Mouse (Mus musculus) frontal cortex, postnatal 10 days (tissue): ENCODE data around the gene Memo1.
"Not testable (repeated sequence)": the region's sequence is repeated elsewhere in the genome, so short reads cannot be mapped to it uniquely, and the experiment has no call there.

ENCODE experiments used
- DNase-seq, 2 experiments: peaks; one replicate each; pipeline ENCODE4 v3.0.0; 2022; ENCODE audit warnings: low spot score in 2 of 2, mixed read lengths in 1 of 2

Gene Memo1

DNA sequence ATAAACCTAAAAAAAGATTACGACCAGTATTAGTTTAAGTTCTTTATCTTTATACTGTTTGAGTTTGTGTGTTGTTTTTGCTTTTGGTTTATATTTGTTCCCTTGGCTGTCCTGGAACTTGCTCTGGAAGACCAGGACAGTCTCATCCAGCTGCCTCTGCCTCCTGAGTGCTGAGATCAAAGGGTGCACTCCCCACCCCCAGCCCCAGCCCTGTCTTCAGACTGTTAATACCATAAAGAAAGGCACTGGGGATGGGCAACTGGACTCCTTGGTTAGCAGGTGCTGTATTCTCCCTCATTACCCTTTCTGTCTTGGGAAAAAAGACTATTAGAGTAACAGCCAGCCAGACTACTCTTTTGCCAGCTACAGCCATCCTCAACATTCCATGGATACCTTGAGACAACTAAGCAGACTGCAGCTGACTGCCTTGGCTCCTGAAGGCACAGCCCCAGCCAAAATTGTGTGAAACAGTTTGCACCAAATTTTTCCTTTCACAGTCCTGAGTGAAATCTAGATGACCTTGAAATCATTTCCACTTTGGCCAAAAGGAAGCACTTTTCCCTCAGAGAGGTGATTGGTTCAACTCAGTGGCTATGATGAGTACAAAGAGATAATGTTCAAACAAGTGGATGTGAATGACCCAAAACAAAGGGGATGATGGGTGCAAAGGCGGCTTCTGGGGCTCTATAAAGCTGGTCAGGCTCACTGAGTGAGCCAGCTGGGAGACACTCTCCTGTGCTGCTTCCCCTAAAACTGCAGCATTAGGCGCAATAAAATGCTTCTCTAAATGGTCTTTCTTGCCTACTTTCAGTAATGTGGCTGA lies 30.8 kb downstream of the Memo1 start:
- no peak for DNase-seq

DNA sequence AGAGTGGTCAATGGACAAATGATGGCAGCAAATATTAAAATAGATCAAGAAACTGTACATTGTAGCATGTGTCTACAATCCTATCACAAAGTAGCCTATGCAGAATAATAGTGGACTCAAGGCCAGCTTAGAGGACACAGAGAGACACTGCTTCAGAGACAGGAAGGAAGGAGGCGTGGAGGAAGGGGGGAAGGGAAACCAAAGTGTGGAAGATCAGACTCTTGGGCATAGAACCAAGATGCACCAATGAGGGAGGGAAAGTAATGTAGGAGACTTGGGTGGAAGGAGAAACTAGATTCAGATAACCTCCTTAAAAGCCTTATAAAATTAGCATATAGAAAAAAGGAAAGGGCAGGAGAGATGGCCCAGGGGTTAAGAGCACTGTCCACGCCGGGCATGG lies 32.9 kb downstream of the Memo1 start:
- no peak for DNase-seq

DNA sequence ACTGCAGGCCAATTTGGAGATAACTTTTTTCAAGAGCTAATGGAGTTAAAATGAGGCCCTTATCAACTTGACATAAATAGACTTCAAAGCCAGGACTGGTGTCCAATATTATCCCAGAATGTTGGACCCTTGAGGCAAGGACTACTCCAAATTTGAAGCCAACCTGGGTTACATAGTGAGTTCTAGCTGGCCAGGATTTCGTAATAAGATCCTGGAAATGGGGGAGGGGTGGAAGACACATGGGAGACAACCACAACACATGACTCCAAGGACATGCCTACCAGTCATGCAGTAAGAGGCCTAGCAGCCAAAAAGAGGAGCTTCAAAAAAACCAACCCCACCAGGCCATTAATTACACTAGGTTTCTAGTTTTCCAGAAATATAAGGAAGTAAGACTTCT lies 50.0 kb downstream of the Memo1 start:
- DNase-seq: no peak

DNA sequence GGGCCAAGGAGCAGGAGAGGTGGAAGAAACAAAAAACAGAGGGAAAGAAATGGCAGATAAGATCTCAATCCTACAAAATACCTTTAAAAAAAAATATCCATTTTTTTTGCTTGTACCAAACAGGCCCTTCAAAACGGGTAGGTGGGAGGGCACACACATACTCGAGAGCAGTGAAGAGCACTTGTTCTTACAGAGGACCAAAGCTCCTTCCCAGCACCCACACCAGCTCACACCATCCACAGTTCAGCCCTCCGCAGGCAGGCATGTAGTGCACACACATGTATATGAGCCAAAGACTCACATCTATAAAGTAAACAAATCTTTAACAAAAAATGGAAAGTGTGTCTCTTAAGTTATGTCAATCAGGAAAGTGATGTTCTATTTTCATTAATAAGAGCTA lies 52.5 kb downstream of the Memo1 start:
- DNase-seq: no peak

DNA sequence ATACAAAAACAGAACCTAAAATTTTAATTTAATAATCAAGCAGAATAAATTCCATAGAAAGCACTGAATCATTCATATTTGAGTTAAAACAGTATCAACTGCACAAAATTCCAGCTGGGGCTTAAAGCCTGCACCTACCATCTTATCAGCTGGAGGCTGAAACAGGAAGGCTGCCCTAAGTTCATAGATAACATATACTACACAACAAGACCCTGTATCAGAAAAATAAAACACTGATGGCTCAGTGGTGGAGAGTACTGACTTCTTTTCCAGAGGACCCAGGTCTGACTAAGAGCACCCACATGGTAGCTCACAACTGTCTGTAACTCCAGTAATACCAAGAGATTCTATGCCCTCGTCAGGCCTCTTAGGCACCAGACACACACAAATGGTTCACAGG lies 55.0 kb downstream of the Memo1 start:
- DNase-seq: no peak

DNA sequence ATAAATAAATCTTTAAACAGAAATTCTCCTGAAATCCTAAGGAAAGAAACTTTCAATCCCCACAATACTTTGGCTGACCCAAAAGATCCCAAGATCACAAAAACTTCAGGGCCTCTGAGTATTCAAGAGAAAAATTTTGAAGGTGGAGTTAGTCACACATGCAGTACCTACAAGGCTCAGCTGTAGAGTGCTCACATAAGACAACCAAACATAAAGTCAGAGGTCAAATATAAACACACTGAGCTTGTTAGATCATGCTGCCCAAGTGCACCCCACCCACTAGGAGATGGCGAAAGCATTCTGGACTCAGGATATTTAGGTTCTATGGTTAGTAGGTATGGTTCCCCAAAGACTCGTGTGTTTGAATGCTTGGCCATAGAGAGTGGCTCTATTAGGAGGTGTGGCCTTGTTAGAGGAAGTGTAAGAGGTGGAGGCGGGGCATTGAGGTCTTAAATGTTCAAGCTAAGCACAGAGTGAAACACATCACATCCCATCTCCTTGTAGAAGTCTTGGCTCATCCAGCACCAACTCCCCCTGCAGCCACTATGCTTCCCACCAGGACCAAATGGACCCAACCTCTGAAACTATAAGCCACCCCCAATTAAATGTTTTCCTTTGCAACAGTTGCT lies 67.1 kb downstream of the Memo1 start:
- no peak for DNase-seq

DNA sequence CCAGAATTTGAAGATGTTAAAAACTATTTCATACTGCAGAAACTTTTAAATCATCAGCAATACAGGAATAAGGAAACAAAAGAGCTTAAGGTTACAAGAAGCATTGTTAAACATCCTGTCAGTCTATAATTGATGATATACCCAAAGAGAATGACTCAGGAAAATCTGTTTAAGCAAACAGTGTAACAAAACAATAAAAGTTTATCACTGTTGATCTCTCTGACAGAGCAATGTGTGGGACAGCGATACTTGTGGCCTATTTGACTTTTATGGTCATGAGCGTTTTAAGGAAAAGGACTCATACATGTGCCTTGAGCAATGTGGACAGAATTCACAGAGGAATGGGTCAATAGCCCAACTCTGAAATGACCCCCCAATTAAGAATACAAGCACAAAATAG lies 78.0 kb downstream of the Memo1 start:
- DNase-seq: no peak

DNA sequence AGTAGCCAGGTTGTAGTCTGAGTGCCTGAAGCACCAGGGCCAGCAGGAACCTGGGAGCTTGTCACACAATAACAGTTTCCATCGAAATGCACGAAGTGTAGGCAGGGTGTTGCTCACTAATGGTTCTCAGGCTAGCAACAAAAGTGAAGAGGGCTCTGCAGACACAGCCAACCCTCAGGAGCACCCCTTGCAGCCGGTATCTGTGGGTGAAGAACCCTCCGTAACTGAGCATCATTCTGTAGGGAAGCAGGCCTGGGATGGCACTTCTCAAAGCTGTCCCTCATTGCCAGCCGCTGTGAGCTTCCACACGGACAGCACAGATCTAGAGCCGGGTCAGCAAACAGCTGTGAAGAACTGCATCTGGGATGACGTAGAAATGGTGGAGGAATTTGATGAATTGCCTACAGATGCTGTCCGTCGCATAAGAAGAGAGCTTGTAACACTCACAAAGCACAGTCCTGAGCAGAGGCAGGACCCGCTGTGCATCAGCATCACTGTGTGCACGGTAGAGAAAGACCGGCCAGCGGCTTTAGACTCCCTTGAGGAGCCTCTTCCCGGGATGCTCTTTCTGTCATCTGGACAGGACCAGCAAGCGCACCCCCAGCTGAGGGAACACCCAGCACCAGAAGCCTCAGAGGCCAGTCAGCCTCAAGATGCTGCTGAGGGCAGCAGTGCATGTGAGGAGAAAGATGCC lies 82.3 kb downstream of the Memo1 start:
- DNase-seq: not testable (repeated sequence)

DNA sequence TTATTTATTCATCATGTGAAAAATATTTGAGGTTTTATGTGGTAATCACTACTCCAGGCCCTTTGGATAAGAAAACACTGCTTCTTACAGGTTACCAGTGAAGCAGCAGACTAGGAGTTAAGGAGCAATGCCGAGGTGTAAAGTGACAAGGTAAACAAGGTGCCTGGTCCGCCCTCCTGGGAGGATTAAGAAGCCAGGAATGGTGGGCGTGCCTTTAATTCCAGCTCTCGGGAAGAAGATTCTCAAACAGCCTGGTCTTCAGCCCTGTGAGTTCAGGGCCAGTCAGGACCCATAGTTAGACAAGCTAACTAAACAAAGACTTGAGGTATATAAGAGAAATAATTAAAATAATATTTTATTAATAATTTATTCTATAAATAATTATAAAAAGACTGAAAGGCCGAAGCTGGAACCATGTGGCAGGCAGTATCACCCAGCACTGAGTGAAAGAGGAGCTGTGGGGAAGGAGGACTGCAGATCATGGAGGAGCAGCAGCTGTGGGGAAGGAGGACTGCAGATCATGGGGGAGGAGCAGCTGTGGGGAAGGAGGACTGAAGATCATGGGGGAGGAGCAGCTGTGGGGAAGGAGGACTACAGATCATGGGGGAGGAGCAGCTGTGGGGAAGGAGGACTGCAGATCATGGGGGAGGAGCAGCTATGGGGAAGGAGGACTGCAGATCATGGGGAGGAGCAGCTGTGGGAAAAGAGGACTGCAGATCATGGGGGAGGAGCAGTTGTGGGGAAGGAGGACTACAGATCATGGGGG lies 86.0 kb downstream of the Memo1 start:
- DNase-seq: no peak

DNA sequence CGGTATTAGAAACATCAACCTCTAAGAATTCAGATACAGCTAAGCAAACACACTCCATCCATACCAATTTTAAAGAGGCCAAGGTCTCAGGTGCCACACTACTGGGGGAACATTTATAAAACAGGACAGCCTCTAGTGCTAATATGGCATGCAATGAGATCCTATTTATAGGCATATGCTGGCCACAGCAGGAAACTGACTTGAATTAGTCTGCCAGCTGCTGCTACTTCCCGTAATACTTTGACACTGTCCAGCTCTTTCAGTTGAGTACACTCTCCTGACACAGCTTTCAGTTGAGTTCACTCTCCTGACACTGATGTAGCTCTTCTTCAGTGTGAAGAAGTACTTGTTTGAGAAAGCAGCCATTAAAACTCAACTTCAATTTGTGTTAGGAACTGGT lies 99.4 kb downstream of the Memo1 start:
- DNase-seq: no peak

DNA sequence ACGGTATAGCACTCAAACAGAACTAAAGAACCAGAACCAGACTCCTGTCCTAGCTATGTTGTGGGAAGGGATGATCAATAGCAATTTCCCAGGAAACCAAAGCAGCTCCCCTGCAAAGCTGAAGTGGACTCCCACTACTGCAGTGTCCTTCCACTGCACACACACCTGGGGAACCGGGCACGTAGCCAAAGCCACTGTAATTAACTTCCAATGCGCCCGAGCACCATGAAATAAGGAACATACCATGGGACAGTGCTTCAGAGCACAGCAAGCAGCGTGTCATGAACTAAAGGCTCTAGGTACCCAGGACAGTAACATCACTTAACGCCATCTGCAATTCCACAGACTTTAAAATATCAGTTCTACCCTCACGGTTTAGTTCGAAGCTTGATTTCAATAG lies 100.6 kb downstream of the Memo1 start:
- DNase-seq: peak in 1 of 2 experiments; percentile 14

DNA sequence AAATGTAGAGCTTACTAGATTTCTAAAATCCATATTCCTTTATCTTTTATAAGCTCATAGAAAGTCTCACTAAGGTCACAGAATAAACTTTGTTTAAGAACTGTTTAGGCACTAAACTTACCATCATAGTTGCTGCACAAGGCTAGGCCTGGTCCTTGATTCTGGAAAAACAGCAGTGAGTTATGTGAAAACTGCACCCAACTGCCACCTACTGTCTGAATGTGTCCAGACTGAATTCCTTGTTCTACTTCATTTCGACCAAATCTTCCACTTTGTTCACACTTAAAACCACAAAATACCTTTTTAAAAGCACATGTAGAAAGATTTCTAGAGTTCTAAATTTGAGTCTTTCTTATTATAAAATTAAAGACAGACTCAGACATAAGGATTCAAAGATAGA lies 101.9 kb downstream of the Memo1 start:
- no peak for DNase-seq

DNA sequence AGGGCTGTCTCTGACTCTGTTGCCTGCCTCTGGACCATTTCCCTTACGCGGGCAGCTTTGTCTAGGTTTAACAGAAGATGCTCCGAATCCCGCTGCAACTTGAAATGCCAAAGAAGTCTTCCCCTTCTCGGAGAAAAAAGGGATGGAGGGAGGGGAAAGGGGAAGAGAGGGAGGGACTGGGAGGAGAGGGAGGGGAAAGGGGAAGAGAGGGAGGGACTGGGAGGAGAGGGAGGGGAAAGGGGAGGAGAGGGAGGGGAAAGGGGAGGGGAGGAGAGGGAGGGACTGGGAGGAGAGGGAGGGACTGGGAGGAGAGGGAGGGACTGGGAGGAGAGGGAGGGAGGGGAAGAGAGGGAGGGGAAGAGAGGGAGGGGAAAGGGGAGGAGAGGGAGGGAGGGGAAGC lies 103.9 kb downstream of the Memo1 start:
- DNase-seq: no peak

DNA sequence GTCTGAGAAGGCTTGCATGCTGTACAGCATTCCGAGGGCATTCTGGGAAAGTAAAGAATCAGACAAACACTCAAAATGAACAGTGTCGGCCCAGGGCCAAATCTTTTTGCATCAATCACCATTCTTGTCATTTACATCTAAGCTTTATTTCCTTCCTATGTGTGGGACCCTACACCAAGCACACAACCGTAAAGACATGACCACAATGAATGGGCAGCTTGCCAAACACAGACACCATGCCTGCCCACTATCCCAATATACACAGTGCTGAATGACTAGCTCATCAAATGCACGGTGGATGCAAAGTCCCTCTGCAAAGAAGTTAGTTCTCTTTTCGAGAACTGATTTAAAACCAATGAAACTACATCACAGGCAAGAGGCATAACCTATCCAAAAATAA lies 109.1 kb downstream of the Memo1 start:
- no peak for DNase-seq

DNA sequence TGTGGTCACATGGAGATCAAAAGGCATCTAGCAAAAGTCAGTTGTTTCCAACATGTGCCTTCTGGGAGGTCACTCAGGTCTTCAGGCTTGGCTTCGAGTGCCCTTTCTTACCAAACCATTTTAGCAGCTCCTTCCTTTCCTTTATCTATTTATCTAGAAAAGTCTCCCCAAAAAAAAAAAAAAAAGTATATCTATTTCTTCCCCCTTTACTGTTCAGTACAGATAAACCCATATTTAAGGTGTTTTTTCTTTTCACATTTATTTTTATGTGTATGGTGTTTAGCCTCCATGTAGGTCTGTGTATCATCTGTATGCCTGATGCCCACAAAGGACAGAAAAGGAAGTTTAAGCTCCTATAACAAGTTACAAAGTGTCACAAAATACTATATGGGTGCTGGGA lies 110.6 kb downstream of the Memo1 start:
- no peak for DNase-seq

DNA sequence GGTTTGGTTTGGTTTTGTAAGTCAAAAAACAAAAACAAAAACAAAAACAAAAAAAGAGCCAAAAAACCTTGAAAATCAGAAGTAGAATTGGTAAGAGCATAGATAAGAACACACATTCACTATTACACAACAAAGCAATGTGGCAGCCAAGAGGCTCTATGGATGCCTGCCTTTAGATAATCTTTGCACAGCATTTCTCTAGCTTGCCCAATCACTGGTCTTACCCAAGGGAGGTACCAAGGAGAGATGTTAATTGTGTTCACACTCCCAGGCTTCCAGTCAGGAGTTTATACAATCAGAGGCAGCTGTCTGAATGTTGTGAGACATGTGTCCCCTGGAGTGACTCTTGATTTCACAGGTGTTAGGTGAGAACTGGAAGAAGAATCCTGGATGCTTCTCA lies 114.4 kb downstream of the Memo1 start:
- DNase-seq: no peak

DNA sequence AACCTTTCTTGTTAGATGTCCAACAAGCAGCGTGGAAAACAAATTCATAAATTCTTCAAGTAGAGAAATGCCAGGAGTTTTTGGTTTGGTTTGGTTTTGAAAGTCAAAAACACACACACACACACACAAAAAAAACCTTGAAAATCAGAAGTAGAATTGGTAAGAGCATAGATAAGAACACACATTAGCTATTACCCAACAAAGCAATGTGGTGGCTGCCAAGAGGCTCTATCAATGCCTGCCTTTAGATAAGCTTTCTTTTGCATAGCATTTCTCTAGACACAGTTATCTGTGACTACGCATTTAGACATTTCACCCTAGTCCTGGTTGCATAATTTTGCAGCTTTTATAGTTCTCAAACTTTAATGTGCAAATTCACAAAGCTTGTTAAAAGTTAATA lies 115.7 kb downstream of the Memo1 start:
- not testable (repeated sequence) for DNase-seq

DNA sequence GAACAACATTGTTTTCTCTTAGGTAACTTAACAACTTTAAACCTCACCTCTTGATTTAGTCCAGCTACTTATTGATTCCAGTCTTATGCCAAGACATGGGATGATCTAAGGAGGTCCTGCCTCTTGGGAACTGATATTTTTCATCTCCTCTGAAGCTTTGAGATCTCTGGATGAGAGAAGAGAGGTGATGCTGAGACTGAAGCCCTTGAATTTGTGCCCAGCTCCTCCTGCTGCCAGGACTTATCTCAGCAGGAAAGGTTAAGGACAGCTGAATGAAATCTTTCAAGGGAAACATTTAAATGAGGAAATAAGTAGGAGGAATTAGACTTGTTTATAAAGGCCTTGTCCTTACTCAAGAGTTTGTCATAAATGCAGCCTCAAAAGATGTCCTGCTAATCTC lies 121.6 kb downstream of the Memo1 start:
- no peak for DNase-seq

DNA sequence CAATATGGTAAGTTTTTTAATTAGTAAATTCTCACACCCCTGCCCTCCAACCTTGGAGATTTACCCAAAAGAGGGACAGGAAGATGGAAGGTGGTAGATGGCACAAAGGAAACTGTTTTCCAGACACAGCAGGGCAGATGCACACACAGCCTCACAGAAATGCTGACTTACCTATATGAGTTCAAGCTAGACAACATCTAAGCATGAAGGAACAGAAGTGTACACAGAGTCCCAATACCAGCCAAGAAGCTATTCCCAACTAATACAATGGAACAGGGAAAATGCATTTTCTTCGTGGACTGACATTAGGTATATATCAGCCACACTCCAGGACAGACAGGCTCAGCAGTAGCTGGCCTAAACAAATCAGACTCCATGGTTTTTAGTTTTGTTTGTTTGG lies 122.5 kb downstream of the Memo1 start:
- DNase-seq: no peak

DNA sequence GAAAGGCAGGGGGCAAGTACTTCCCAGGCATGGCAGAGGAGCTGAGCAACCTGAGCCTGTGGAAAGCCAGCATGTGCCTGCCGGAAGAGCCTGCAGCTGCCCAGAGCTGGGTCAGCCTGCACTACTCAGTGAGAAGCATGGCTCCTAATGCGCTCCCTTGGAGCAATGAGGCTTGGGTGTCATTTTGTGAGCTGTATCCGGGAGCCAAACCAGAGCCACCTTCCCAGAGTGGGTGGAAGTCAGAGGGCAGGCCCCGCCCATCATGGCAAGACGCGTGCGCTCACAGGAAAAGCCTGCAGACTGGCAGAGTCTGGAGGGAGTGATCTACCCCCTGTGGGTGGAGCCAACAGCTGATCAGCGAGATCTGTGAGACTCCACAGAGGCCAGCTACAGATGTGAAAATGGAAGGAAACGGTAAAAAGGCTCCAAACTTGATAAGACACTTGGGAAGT lies 135.9 kb downstream of the Memo1 start:
- peak; percentile 24 to 26 for DNase-seq

DNA sequence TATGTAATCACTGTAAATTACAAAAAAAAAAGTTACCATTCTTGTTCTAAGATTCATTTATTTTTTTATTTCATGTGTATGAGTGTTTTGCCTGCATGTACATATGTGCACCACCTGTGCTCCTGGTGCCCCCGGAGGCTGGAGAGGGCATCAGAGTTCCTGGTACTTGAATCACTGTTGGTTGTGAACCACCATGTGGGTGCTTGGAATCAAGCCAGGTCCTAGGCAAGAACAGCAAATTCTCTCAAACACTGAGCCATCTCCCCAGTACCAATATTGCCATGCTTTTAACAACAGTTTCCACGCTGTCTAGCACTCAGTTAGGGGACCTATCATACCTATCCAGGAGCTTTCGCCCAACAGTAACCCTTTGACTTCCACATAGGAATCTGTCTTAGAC lies 137.2 kb downstream of the Memo1 start:
- no peak for DNase-seq
